Mouse (Mus musculus) embryonic facial prominence, embryonic 12.5 days (tissue): ENCODE data around the gene Lrmda. TPM values are rescaled to one million over a fixed set of nuclear protein-coding genes. Genes with fewer than 3 reads are reported as not detected.

Source experiments
- ATAC-seq: fragments of 200-750 bp; cut with Nextera tagmentation; 2 replicates; pipeline ENCODE4 v1.8.0; 2017; ENCODE audit not compliant: insufficient number of reproducible peaks, insufficient read depth, low FRiP score, low TSS enrichment
- H3K27ac ChIP-seq: fragments of 300-500 bp; sonication (generic); 2 replicates; pipeline ENCODE4 v1.5.1; 2016; ENCODE audit warnings: mild to moderate bottlenecking
- H3K27me3 ChIP-seq: fragments of 300-500 bp; sonication (generic); 2 replicates; pipeline ENCODE4 v1.6.1; 2016; ENCODE audit warnings: mild to moderate bottlenecking, moderate library complexity
- H3K36me3 ChIP-seq: fragments of 300-500 bp; sonication (generic); 2 replicates; pipeline ENCODE4 v1.6.1; 2016; ENCODE audit warnings: mild to moderate bottlenecking
- H3K4me1 ChIP-seq: fragments of 300-500 bp; sonication (generic); 2 replicates; pipeline ENCODE4 v1.6.1; 2016
- H3K4me2 ChIP-seq: fragments of 300-500 bp; sonication (generic); replicated peaks from 2 replicates; pipeline ENCODE4 v1.6.1; 2016; ENCODE audit warnings: mild to moderate bottlenecking, moderate library complexity
- H3K4me3 ChIP-seq: fragments of 300-500 bp; sonication (generic); 2 replicates; pipeline ENCODE4 v1.5.1; 2016; ENCODE audit warnings: mild to moderate bottlenecking
- H3K9ac ChIP-seq: fragments of 300-500 bp; sonication (generic); 2 replicates; pipeline ENCODE4 v1.6.1; 2016; ENCODE audit warnings: mild to moderate bottlenecking, moderate library complexity
- H3K9me3 ChIP-seq: fragments of 300-500 bp; sonication (generic); 2 replicates; pipeline ENCODE4 v1.6.1; 2016; ENCODE audit warnings: mild to moderate bottlenecking, moderate library complexity
- WGBS: fragments of 180-500 bp; shearing (Covaris S2); methylation state at CpG from one replicate; pipeline ENCODE4 v1.1.7; 2016; 5-methylcytosine and 5-hydroxymethylcytosine counted together
- polyA plus RNA-seq: library from polyadenylated mRNA; unstranded; fragments of >200 nt; fragmentation: Nextera tagmentation; extraction: Ambion mirVana; gene quantifications from 2 replicates; pipeline ENCODE4 v1.2.1, GENCODE M21; 2016

The Lrmda gene
- polyA plus RNA-seq, 1 experiment from 2014 or later: 0.28 TPM

- H3K27me3 ChIP-seq: no peaks in the 10 kb centered on the region
- no peaks in the 10 kb centered on the region for H3K9me3 ChIP-seq
- no peak overlapping the region for H3K9ac ChIP-seq
- no peaks in the 10 kb centered on the region for H3K4me1 ChIP-seq
- no peak overlapping the region for H3K4me2 ChIP-seq
- ATAC-seq: no peak
- H3K36me3 ChIP-seq: no peaks in the 10 kb centered on the region
- WGBS: 69% methylated on average over 7 of the region's 7 CpGs
- H3K4me3 ChIP-seq: no peak overlapping the region
- no peak overlapping the region for H3K27ac ChIP-seq
These were observed 262.1 kb downstream of the Lrmda start for GRCm38 (mm10) chr14:22281630-22282029.

- H3K9me3 ChIP-seq: no peaks in the 10 kb centered on the region
- H3K4me1 ChIP-seq: peaks cover under 1% of the 10 kb centered on the region; the same call in 1 of the 2 replicates
- H3K9ac ChIP-seq: no peak overlapping the region
- H3K4me3 ChIP-seq: no peak overlapping the region
- H3K4me2 ChIP-seq: no peak overlapping the region
- H3K36me3 ChIP-seq: no peaks in the 10 kb centered on the region
- H3K27ac ChIP-seq: 0 out of 2 replicates have a peak overlapping the region, but pooled peaks have one; percentile 11
- WGBS: 59% methylated on average over 6 of the region's 6 CpGs
- ATAC-seq: 0 out of 2 replicates have a peak, but pooled peaks have one; percentile 47
- no peaks in the 10 kb centered on the region for H3K27me3 ChIP-seq
These were observed 263.3 kb downstream of the Lrmda start for GRCm38 (mm10) chr14:22282847-22283246.

GRCm38 (mm10) chr14:22283722-22284121, 264.2 kb downstream of the Lrmda start:
- H3K4me1 ChIP-seq: peaks cover 4% of the 10 kb centered on the region; the same call in 1 of the 2 replicates
- H3K36me3 ChIP-seq: no peaks in the 10 kb centered on the region
- H3K27ac ChIP-seq: no peak overlapping the region
- H3K27me3 ChIP-seq: no peaks in the 10 kb centered on the region
- no peak overlapping the region for H3K4me3 ChIP-seq
- H3K9ac ChIP-seq: no peak overlapping the region
- WGBS: 81% methylated on average over 2 of the region's 2 CpGs
- H3K9me3 ChIP-seq: no peaks in the 10 kb centered on the region
- no peak overlapping the region for H3K4me2 ChIP-seq
- no peak for ATAC-seq

GRCm38 (mm10) chr14:22284823-22285517, 265.5 kb downstream of the Lrmda start:
- Histone ChIP-seq H3K27ac (no peak overlapping the region), H3K4me3 (no peak overlapping the region), H3K9ac (no peak overlapping the region), H3K4me1 (peaks cover 11% of the 10 kb centered on the region; the same call in 1 of the 2 replicates), H3K27me3 (no peaks in the 10 kb centered on the region), H3K4me2 (no peak overlapping the region), H3K36me3 (no peaks in the 10 kb centered on the region), H3K9me3 (no peaks in the 10 kb centered on the region)
- no peak for ATAC-seq
- WGBS: 86% methylated on average over 15 of the region's 15 CpGs

GRCm38 (mm10) chr14:22285826-22286225, 266.3 kb downstream of the Lrmda start:
- WGBS: 72% methylated on average over 4 of the region's 4 CpGs
- peaks cover 11% of the 10 kb centered on the region; the same call in 1 of the 2 replicates for H3K4me1 ChIP-seq
- H3K9ac ChIP-seq: no peak overlapping the region
- H3K4me3 ChIP-seq: no peak overlapping the region
- no peak overlapping the region for H3K4me2 ChIP-seq
- H3K27me3 ChIP-seq: no peaks in the 10 kb centered on the region
- H3K36me3 ChIP-seq: no peaks in the 10 kb centered on the region
- ATAC-seq: no peak
- no peaks in the 10 kb centered on the region for H3K9me3 ChIP-seq
- H3K27ac ChIP-seq: no peak overlapping the region

- Histone ChIP-seq H3K27me3 (no peaks in the 10 kb centered on the region), H3K4me3 (no peak overlapping the region), H3K9me3 (no peaks in the 10 kb centered on the region), H3K4me2 (no peak overlapping the region), H3K4me1 (peaks cover 11% of the 10 kb centered on the region; the same call in 1 of the 2 replicates), H3K27ac (no peak overlapping the region), H3K36me3 (no peaks in the 10 kb centered on the region), H3K9ac (no peak overlapping the region)
- 54% methylated on average over 10 of the region's 10 CpGs for WGBS
- ATAC-seq: no peak
These were observed 268.7 kb downstream of the Lrmda start for GRCm38 (mm10) chr14:22288179-22288578.

DNA sequence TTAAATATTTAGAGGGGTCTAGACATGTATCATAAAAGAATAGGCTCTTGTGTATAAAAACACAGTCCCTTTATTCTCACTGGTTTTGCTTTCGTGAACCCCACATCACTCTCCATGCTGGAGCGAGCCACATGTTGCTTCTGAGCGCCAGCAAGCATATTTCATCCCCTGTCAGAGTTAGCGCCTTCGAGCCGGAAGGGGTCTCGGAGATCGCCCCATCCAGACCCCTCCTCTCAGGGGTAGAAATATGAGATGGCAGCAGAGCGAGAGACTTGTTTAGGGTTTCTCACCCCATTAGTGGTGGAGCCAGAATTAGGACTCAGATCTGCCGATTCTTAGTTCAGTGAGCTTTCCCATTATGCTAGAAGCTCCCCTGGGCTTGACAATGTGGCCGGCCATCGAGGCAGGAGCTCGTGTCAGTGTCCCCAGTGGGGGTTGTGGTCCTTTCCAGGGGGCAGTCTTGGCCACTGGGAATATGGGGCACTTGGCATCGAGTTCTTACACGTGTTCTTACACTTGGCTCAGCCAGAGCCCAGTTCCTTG, 269.9 kb downstream of the Lrmda start:
- ATAC-seq: no peak
- Histone ChIP-seq H3K4me1 (peaks cover 11% of the 10 kb centered on the region; the same call in 1 of the 2 replicates), H3K4me3 (no peak overlapping the region), H3K9me3 (no peaks in the 10 kb centered on the region), H3K9ac (no peak overlapping the region), H3K36me3 (no peaks in the 10 kb centered on the region), H3K4me2 (no peak overlapping the region), H3K27ac (no peak overlapping the region), H3K27me3 (no peaks in the 10 kb centered on the region)
- 61% methylated on average over 15 of the region's 15 CpGs for WGBS

DNA sequence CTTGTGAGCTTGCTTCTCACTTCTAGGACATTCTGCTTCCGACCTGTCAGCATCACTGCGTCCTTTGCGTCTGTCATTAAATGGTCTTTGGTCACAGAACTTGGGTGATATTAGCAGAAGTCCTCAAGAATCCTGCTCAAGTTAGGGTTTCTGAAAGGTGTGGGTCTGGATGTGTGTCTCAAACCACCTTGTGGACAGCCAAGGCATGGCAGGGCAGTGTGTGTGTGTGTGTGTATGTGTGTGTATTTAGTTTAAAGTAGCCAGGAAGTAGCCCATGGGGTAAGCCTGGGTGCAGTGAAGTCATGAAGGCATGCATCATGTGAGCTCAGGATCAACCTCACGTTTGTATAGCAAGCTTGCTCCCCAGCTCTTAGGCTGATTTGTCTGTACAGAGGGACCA, 274.9 kb downstream of the Lrmda start:
- ATAC-seq: no peak
- no peak overlapping the region for H3K4me2 ChIP-seq
- H3K36me3 ChIP-seq: no peaks in the 10 kb centered on the region
- no peaks in the 10 kb centered on the region for H3K27me3 ChIP-seq
- H3K4me3 ChIP-seq: no peak overlapping the region
- H3K27ac ChIP-seq: no peak overlapping the region
- H3K4me1 ChIP-seq: 0 out of 2 replicates have a peak, but pooled peaks cover 3% of the 10 kb centered on the region
- 86% methylated on average over 4 of the region's 4 CpGs for WGBS
- no peaks in the 10 kb centered on the region for H3K9me3 ChIP-seq
- no peak overlapping the region for H3K9ac ChIP-seq

GRCm38 (mm10) chr14:22296655-22297239, 277.2 kb downstream of the Lrmda start:
- Histone ChIP-seq H3K4me1 (no peaks in the 10 kb centered on the region), H3K27me3 (no peaks in the 10 kb centered on the region), H3K4me3 (no peak overlapping the region), H3K9ac (no peak overlapping the region), H3K9me3 (no peaks in the 10 kb centered on the region), H3K36me3 (no peaks in the 10 kb centered on the region), H3K27ac (no peak overlapping the region), H3K4me2 (no peak overlapping the region)
- no peak for ATAC-seq
- 69% methylated on average over 3 of the region's 3 CpGs for WGBS

DNA sequence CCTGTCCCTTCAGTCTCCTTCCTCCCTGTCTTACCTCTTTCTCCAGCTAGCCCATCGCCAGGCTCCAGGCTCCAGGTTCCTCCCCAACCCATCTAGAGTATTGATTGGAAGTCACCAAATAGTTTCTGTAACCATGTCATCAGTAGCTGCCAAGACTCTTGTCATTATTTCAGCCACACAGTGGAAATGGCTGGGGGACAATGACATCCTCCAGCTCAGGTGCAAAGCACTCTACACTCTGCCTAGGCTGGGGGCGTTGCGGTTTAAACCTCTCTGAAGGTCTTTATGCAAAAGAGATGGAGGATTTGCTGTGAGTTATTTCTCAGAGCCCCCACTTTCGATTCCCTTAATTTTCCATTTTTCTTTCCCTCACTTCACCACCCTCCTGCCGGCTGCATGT, 287.2 kb downstream of the Lrmda start:
- Histone ChIP-seq H3K27me3 (no peaks in the 10 kb centered on the region), H3K4me1 (no peaks in the 10 kb centered on the region), H3K4me2 (no peak overlapping the region), H3K27ac (no peak overlapping the region), H3K9ac (no peak overlapping the region), H3K9me3 (no peaks in the 10 kb centered on the region), H3K36me3 (no peaks in the 10 kb centered on the region), H3K4me3 (no peak overlapping the region)
- 77% methylated on average over 5 of the region's 5 CpGs for WGBS
- no peak for ATAC-seq

DNA sequence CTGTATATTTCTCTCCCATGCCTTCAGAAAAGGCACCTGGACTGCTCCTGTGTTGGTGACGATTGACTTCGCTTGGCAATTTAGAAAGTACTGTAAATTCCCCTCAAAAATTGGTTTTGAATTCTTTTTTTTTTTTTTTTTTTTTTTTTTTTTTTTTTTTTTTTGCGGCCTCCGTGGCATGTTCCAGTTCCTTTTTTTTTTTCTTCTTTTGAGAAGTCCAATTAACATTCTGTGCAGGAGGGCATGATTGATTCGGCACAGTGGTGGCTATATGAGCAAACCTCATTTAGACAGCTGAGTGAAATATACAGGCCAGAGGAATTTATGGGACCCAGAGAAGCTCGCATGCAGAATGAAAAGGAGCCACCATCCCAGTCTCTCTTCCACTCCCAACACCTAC, 288.5 kb downstream of the Lrmda start:
- H3K4me1 ChIP-seq: no peaks in the 10 kb centered on the region
- no peak for ATAC-seq
- H3K27me3 ChIP-seq: no peaks in the 10 kb centered on the region
- H3K4me2 ChIP-seq: no peak overlapping the region
- H3K4me3 ChIP-seq: no peak overlapping the region
- 76% methylated on average over 6 of the region's 6 CpGs for WGBS
- no peaks in the 10 kb centered on the region for H3K36me3 ChIP-seq
- no peak overlapping the region for H3K27ac ChIP-seq
- no peaks in the 10 kb centered on the region for H3K9me3 ChIP-seq
- H3K9ac ChIP-seq: no peak overlapping the region

- Histone ChIP-seq H3K27me3 (no peaks in the 10 kb centered on the region), H3K4me1 (no peaks in the 10 kb centered on the region), H3K27ac (no peak overlapping the region), H3K9me3 (no peaks in the 10 kb centered on the region), H3K4me3 (no peak overlapping the region), H3K36me3 (no peaks in the 10 kb centered on the region), H3K9ac (no peak overlapping the region), H3K4me2 (no peak overlapping the region)
- WGBS: 77% methylated on average over 1 of the region's 1 CpGs
- no peak for ATAC-seq
These were observed 303.5 kb downstream of the Lrmda start for GRCm38 (mm10) chr14:22323058-22323457.
